Mouse (Mus musculus) CH12.LX (cell line): ENCODE data around the gene E4f1.

ENCODE experiments used
- CHD1 ChIP-seq: IDR thresholded peaks from 2 replicates; pipeline ENCODE4 v1.6.1; 2012; ENCODE audit warnings: low read depth, low read length, improper control_type of control experiment, inconsistent platforms
- CTCF ChIP-seq, 2 experiments: IDR thresholded peaks in 1 of 2; conservative IDR thresholded peaks in 1 of 2; 2 replicates each; pipeline ENCODE4 v1.5.1; 2011 to 2012; ENCODE audit warnings: low read depth in 2 of 2, low read length in 2 of 2, improper control_type of control experiment in 1 of 2, inconsistent platforms in 1 of 2, mild to moderate bottlenecking in 1 of 2, moderate library complexity in 1 of 2
- EP300 ChIP-seq: IDR thresholded peaks from 2 replicates; pipeline ENCODE4 v1.6.1; 2011; ENCODE audit warnings: low read length, improper control_type of control experiment
- HCFC1 ChIP-seq: IDR thresholded peaks from 2 replicates; pipeline ENCODE4 v1.6.1; 2012; ENCODE audit warnings: low read depth, mild to moderate bottlenecking, inconsistent platforms, low read length, improper control_type of control experiment
- IRF4 ChIP-seq: IDR thresholded peaks from 2 replicates; pipeline ENCODE4 v1.6.1; 2014; ENCODE audit warnings: low read depth, mild to moderate bottlenecking, inconsistent platforms, low read length, improper control_type of control experiment
- JUND ChIP-seq: conservative IDR thresholded peaks from 2 replicates; pipeline ENCODE4 v1.6.1; 2011; ENCODE audit warnings: low read depth, low read length, improper control_type of control experiment
- MAZ ChIP-seq: IDR thresholded peaks from 2 replicates; pipeline ENCODE4 v1.6.1; 2012; ENCODE audit warnings: low read depth, mild to moderate bottlenecking, inconsistent platforms, low read length, improper control_type of control experiment, moderate library complexity
- POLR2A ChIP-seq: IDR thresholded peaks from 2 replicates; pipeline ENCODE4 v1.6.1; 2011; ENCODE audit warnings: low read depth, mild to moderate bottlenecking, improper control_type of control experiment, low read length
- POLR2AphosphoS2 ChIP-seq: IDR thresholded peaks from 2 replicates; pipeline ENCODE4 v1.6.1; 2011; ENCODE audit warnings: low read depth, low read length, improper control_type of control experiment
- RAD21 ChIP-seq: IDR thresholded peaks from 2 replicates; pipeline ENCODE4 v1.6.1; 2011; ENCODE audit warnings: low read depth, mild to moderate bottlenecking, low read length, improper control_type of control experiment, moderate library complexity
- SMC3 ChIP-seq: IDR thresholded peaks from 2 replicates; pipeline ENCODE4 v1.6.1; 2011; ENCODE audit warnings: low read depth, low read length, improper control_type of control experiment

- no peak for TF ChIP-seq IRF4
- no peak for TF ChIP-seq HCFC1
- peak in 1 of 2 experiments; percentile 60; a peak in 2 of 4 replicates for TF ChIP-seq CTCF (conservative IDR thresholded peaks at IDR 0.05 in 1 of 2, IDR thresholded peaks at IDR 0.05 in 1 of 2; ENCODE audit: low read depth in 2 of 2, low read length in 2 of 2)
- TF ChIP-seq RAD21, result peak; percentile 39
- TF ChIP-seq JUND, result no peak
- TF ChIP-seq SMC3, result peak; percentile 27
- TF ChIP-seq POLR2A, result no peak
- TF ChIP-seq CHD1, result no peak
- TF ChIP-seq EP300, result no peak
- no peak for TF ChIP-seq POLR2AphosphoS2
- no peak for TF ChIP-seq MAZ
These were observed 10.2 kb upstream of the E4f1 start for GRCm38 (mm10) chr17:24480201-24480826.
